Mouse (Mus musculus) MEL (cell line): ENCODE data around the gene Gm20662. TPM values are rescaled to one million over a fixed set of nuclear protein-coding genes. Genes with fewer than 3 reads are reported as not detected.

Experiments used
- DNase-seq: peaks from one replicate; pipeline ENCODE4 v3.0.0; 2011; ENCODE audit warnings: low read depth, low spot score
- H3K27ac ChIP-seq: 2 replicates; pipeline ENCODE4 v1.5.1; 2012; ENCODE audit warnings: low read depth, mild to moderate bottlenecking, control low read depth, low read length, moderate library complexity; ENCODE audit not compliant: control insufficient read depth
- H3K27me3 ChIP-seq, 2 experiments: fragments of 150-350 bp in 1 of 2; sonication (generic) in 1 of 2; 2 replicates each; pipeline ENCODE4 v1.6.1; 2012; ENCODE audit warnings: low read length in 2 of 2, mild to moderate bottlenecking in 2 of 2, improper control_type of control experiment in 1 of 2, moderate library complexity in 1 of 2; ENCODE audit not compliant: insufficient read depth in 2 of 2, control insufficient read depth in 1 of 2
- H3K36me3 ChIP-seq, 2 experiments: 2 replicates each; pipeline ENCODE4 v1.6.1; 2012 to 2014; ENCODE audit warnings: low read length in 2 of 2, improper control_type of control experiment in 1 of 2, inconsistent platforms in 1 of 2, mild to moderate bottlenecking in 1 of 2; ENCODE audit not compliant: insufficient read depth in 2 of 2, control insufficient read depth in 1 of 2
- H3K4me1 ChIP-seq, 2 experiments: fragments of 150-350 bp in 1 of 2; sonication (generic) in 1 of 2; 2 replicates each; pipeline ENCODE4 v1.6.1; 2012; ENCODE audit warnings: low read length in 2 of 2, improper control_type of control experiment in 1 of 2, mild to moderate bottlenecking in 1 of 2; ENCODE audit not compliant: insufficient read depth in 2 of 2, control insufficient read depth in 1 of 2
- H3K4me3 ChIP-seq, 2 experiments: fragments of 150-350 bp in 1 of 2; sonication (generic) in 1 of 2; 2 replicates each; pipeline ENCODE4 v1.5.1; 2012; ENCODE audit warnings: low read depth in 2 of 2, low read length in 2 of 2, mild to moderate bottlenecking in 2 of 2, moderate library complexity in 2 of 2, control low read depth in 1 of 2, improper control_type of control experiment in 1 of 2; ENCODE audit not compliant: control insufficient read depth in 1 of 2, insufficient read depth in 1 of 2
- H3K79me2 ChIP-seq: 2 replicates; pipeline ENCODE4 v1.6.1; 2012; ENCODE audit warnings: mild to moderate bottlenecking, low read length, moderate library complexity; ENCODE audit not compliant: control insufficient read depth, poor library complexity, insufficient read depth
- H3K9ac ChIP-seq: 2 replicates; pipeline ENCODE4 v1.6.1; 2012; ENCODE audit warnings: low read depth, mild to moderate bottlenecking, control low read depth, low read length, moderate library complexity; ENCODE audit not compliant: control insufficient read depth, poor library complexity, severe bottlenecking
- H3K9me3 ChIP-seq: fragments of 150-350 bp; sonication (generic); replicated peaks from 2 replicates; pipeline ENCODE4 v1.6.1; 2012; ENCODE audit warnings: mild to moderate bottlenecking, low read length, improper control_type of control experiment, moderate library complexity; ENCODE audit not compliant: insufficient read depth
- CHD2 ChIP-seq: IDR thresholded peaks from 2 replicates; pipeline ENCODE4 v1.6.1; 2011; ENCODE audit warnings: low read length, improper control_type of control experiment
- EP300 ChIP-seq, 2 experiments: IDR thresholded peaks; 2 replicates each; pipeline ENCODE4 v1.6.1; 2011; ENCODE audit warnings: improper control_type of control experiment in 2 of 2, low read length in 2 of 2, low read depth in 1 of 2, mild to moderate bottlenecking in 1 of 2
- HCFC1 ChIP-seq: IDR thresholded peaks from 2 replicates; pipeline ENCODE4 v1.6.1; 2012; ENCODE audit warnings: low read depth, mild to moderate bottlenecking, inconsistent platforms, low read length, improper control_type of control experiment, moderate library complexity
- KAT2A ChIP-seq: conservative IDR thresholded peaks from 2 replicates; pipeline ENCODE4 v1.6.1; 2012; ENCODE audit warnings: low read depth, low read length, improper control_type of control experiment, inconsistent platforms
- MAX ChIP-seq: IDR thresholded peaks from 2 replicates; pipeline ENCODE4 v1.6.1; 2011; ENCODE audit warnings: low read length, improper control_type of control experiment
- MEF2A ChIP-seq: IDR thresholded peaks from 2 replicates; pipeline ENCODE4 v1.6.1; 2014; ENCODE audit warnings: low read depth, mild to moderate bottlenecking, inconsistent platforms, low read length, improper control_type of control experiment; ENCODE audit not compliant: poor library complexity, insufficient replicate concordance, severe bottlenecking; ENCODE audit errors: extremely low read depth
- MXI1 ChIP-seq: IDR thresholded peaks from 2 replicates; pipeline ENCODE4 v1.6.1; 2011; ENCODE audit warnings: mild to moderate bottlenecking, low read depth, low read length, improper control_type of control experiment
- NRF1 ChIP-seq: IDR thresholded peaks from 2 replicates; pipeline ENCODE4 v1.6.1; 2014; ENCODE audit warnings: low read depth, mild to moderate bottlenecking, inconsistent platforms, low read length, improper control_type of control experiment, moderate library complexity; ENCODE audit not compliant: poor library complexity, insufficient read depth, severe bottlenecking
- POLR2A ChIP-seq, 2 experiments: IDR thresholded peaks; 2 replicates each; pipeline ENCODE4 v1.6.1; 2011 to 2012; ENCODE audit warnings: low read length in 2 of 2, mild to moderate bottlenecking in 2 of 2, control low read depth in 1 of 2, improper control_type of control experiment in 1 of 2, low read depth in 1 of 2, moderate library complexity in 1 of 2; ENCODE audit not compliant: control insufficient read depth in 1 of 2, insufficient read depth in 1 of 2, poor library complexity in 1 of 2
- RAD21 ChIP-seq: IDR thresholded peaks from 2 replicates; pipeline ENCODE4 v1.6.1; 2011; ENCODE audit warnings: mild to moderate bottlenecking, low read depth, low read length, improper control_type of control experiment
- RCOR1 ChIP-seq: IDR thresholded peaks from 2 replicates; pipeline ENCODE4 v1.6.1; 2012; ENCODE audit warnings: low read depth, mild to moderate bottlenecking, inconsistent platforms, low read length, improper control_type of control experiment
- TAL1 ChIP-seq: IDR thresholded peaks from 2 replicates; pipeline ENCODE4 v1.6.1; 2012; ENCODE audit warnings: mild to moderate bottlenecking, inconsistent platforms, low read length, moderate library complexity, mixed read lengths
- TBP ChIP-seq: IDR thresholded peaks from 2 replicates; pipeline ENCODE4 v1.8.0; 2011; ENCODE audit warnings: low read depth, low read length, improper control_type of control experiment
- USF2 ChIP-seq, 2 experiments: IDR thresholded peaks; 2 replicates each; pipeline ENCODE4 v1.6.1; 2011 to 2012; ENCODE audit warnings: improper control_type of control experiment in 2 of 2, low read length in 2 of 2, borderline replicate concordance in 1 of 2, inconsistent platforms in 1 of 2, low read depth in 1 of 2, mild to moderate bottlenecking in 1 of 2; ENCODE audit not compliant: insufficient read depth in 1 of 2
- ZKSCAN1 ChIP-seq: IDR thresholded peaks from 2 replicates; pipeline ENCODE4 v1.6.1; 2012; ENCODE audit warnings: low read depth, mild to moderate bottlenecking, inconsistent platforms, low read length, improper control_type of control experiment, moderate library complexity
- ZNF384 ChIP-seq: IDR thresholded peaks from 2 replicates; pipeline ENCODE4 v1.6.1; 2012; ENCODE audit warnings: low read depth, mild to moderate bottlenecking, inconsistent platforms, low read length, improper control_type of control experiment
- polyA plus RNA-seq, 2 experiments: library from polyadenylated mRNA; stranded (reverse) in 1 of 2; unstranded in 1 of 2; fragments of >175 nt in 1 of 2; fragments of >200 nt in 1 of 2; gene quantifications; 2 replicates each; pipeline versions ENCODE4 v1.2.1 to v1.2.4; 2012; ENCODE audit warnings: low replicate concordance in 2 of 2, low read depth in 1 of 2; ENCODE audit not compliant: insufficient read length in 2 of 2, insufficient read depth in 1 of 2, missing spikeins in 1 of 2
- total RNA-seq: library from RNA; depleted of rRNA; stranded (reverse); fragments of 300-350 nt; gene quantifications from 2 replicates; pipeline ENCODE4 v1.2.3, GENCODE M21; 2012

Gm20662 gene
- total and polyA plus RNA-seq, 3 experiments: 0.73 to 1.2 TPM; not detected in 1

DNA sequence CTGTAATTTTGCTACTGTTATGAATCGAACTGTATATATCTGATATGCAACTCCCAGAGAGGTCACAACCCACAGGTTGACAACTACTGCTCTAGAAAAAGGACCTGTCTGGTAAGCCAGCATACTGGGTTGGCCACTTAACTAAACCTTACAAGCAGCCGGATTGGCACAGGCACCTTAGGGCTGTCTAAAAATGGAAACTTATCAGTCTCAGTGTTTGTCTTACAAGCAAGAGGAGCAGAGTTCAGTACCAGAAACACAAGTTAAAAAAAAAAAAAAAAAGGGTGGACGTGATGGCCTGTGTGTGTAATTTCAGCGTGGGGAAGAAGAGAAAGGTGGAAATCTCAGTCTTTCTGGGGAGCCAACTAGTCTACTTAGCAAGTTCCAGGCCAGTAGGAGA lies 75.7 kb downstream of the Gm20662 start (continued):
- TF ChIP-seq TBP (no peak), POLR2A (IDR thresholded peaks at IDR 0.05; ENCODE audit: control insufficient read depth in 1 of 2, insufficient read depth in 1 of 2, low read depth in 1 of 2, low read length in 2 of 2, poor library complexity in 1 of 2) (no peak), KAT2A (no peak), CHD2 (no peak)

DNA sequence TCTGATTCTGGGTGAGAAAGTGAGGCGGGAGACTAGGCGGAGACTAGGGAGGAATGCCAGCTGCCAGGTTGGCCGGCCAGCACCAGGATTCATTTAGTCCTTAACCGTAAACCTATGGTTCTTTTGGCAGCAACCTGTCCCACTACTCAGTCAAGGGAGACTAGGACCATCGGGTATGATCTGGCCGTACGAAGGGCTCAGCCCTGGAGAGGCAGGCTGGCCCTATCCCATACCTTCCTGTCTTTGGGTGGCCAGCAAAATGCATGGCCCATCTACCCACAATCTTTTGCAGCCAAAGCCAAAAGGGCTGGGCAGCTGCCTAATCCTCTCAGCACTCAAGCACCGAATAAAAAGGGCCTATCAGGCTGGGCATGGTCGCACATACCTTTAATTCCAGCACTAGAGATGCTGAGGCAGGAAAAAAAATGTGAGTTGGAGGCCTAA lies 76.4 kb downstream of the Gm20662 start:
- H3K27ac ChIP-seq: no peak overlapping the region

DNA sequence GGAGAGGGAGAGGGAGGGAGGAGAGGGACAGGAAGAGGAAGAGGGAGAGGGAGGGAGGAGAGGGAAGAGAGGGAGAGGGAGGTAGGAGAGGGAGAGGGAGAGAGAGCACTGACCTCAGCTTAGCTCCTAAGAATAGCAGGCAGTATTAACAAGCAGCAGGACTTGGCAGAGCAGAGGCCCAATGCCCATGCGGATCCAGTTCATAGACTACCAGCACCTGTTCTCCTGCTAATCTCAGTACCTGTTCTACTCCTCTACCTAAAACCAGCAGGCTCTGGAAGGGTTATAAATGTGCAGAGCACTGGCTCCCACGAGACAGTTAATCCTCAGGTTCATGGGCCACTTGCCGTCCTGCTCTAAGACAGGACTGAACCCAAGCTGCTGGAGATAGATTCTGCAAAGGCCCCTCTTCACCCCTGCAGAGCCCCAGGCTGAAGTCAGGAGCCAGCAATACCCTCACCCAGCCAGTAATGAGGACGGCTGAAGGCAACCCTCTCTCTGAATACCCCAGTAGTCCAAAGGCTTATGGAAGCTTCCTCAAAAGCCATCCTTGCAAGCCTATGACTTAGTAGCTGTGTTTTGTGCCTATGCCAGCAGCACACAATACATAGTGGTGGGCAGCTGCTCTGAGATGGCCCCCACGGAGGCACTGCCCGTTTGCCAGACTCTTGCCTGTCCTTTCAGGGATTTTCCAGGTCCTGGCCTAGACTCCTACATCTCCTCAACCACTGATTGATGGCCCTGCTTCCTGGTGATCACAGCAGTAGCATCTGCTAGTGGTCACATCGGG lies 77.2 kb downstream of the Gm20662 start:
- Histone ChIP-seq H3K27me3 (no peaks in the 10 kb centered on the region), H3K4me1 (peaks cover 0 to 6% of the 10 kb centered on the region in 2 experiments; a peak in 1 of 4 replicates), H3K79me2 (peaks cover 4% of the 10 kb centered on the region), H3K36me3 (peaks cover 0 to 6% of the 10 kb centered on the region in 2 experiments; a peak in 2 of 4 replicates), H3K9me3 (no peaks in the 10 kb centered on the region), H3K9ac (no peak overlapping the region), H3K4me3 (no peak overlapping the region), H3K27ac (no peak overlapping the region)
- no peak for TF ChIP-seq CHD2
- no peak for TF ChIP-seq TAL1
- no peak for TF ChIP-seq RAD21
- TF ChIP-seq EP300 (IDR thresholded peaks at IDR 0.05; ENCODE audit: low read depth in 1 of 2, low read length in 2 of 2): no peak
- no peak for TF ChIP-seq RCOR1
- TF ChIP-seq HCFC1: no peak
- TF ChIP-seq ZKSCAN1: no peak
- no peak for TF ChIP-seq ZNF384
- no peak for TF ChIP-seq MXI1
- no peak for DNase-seq

More for the DNA sequence above, 76.4 kb downstream of the Gm20662 start:
- Histone ChIP-seq H3K4me1 (no peaks in the 10 kb centered on the region), H3K9ac (no peak overlapping the region), H3K9me3 (no peaks in the 10 kb centered on the region), H3K79me2 (no peaks in the 10 kb centered on the region), H3K27me3 (no peaks in the 10 kb centered on the region), H3K4me3 (no peak overlapping the region), H3K36me3 (no peaks in the 10 kb centered on the region; a peak in 1 of 4 replicates)
- no peak for DNase-seq
- TF ChIP-seq MEF2A (no peak), MAX (no peak), RCOR1 (no peak), KAT2A (no peak), TBP (no peak), USF2 (IDR thresholded peaks at IDR 0.05; ENCODE audit: borderline replicate concordance in 1 of 2, insufficient read depth in 1 of 2, low read depth in 1 of 2, low read length in 2 of 2) (no peak), NRF1 (no peak)
